Mouse (Mus musculus): Measurements from ENCODE around the gene Fam104a. TPM values are rescaled to one million over a fixed set of nuclear protein-coding genes. Genes with fewer than 3 reads are reported as not detected.

Gene Fam104a
- total and polyA plus RNA-seq, 3 experiments: 14.6 to 57.0 (median 35.3) TPM

- Histone ChIP-seq H3K9me3 (replicated peaks; ENCODE audit: low read length) (peaks cover 4% of the 10 kb centered on the region), H3K4me2 (ENCODE audit: insufficient read depth, low read depth, poor library complexity, severe bottlenecking) (no peak overlapping the region), H3K36me3 (replicated peaks in 1 of 2; ENCODE audit: control insufficient read depth in 1 of 2, insufficient read depth in 1 of 2, low read length in 1 of 2) (no peaks in the 10 kb centered on the region), H3K27me3 (replicated peaks) (no peaks in the 10 kb centered on the region), H3K4me1 (ENCODE audit: control insufficient read depth in 1 of 2, insufficient read depth in 2 of 2) (peaks cover 0 to 6% of the 10 kb centered on the region in 2 experiments; a peak in 2 of 4 replicates), H3K4me3 (replicated peaks in 1 of 3; ENCODE audit: low read depth in 2 of 3, low read length in 2 of 3, poor library complexity in 1 of 3) (no peak overlapping the region), H3K9ac (ENCODE audit: insufficient read depth, low read depth) (no peak overlapping the region), H3K27ac (ENCODE audit: insufficient read depth, low read depth) (no peak overlapping the region), H3K79me2 (replicated peaks; ENCODE audit: control insufficient read depth, extremely low read depth, insufficient read depth, poor library complexity, severe bottlenecking) (no peaks in the 10 kb centered on the region)
- dilution Hi-C loops (cut with MboI; ENCODE audit: extremely low pct_ligation_motif_present, extremely low pct_unique_long_range_greater_than_20kb, low sequenced_read_pairs) (no loop called here), in situ Hi-C loops (cut with MboI; ENCODE audit: low pct_ligation_motif_present, low pct_unique_long_range_greater_than_20kb, low sequenced_read_pairs) (no loop called here)
- TF ChIP-seq SMC3 (IDR thresholded peaks at IDR 0.05; ENCODE audit: low read depth, low read length) (peak; percentile 80), E2F4 (IDR thresholded peaks at IDR 0.05; ENCODE audit: insufficient replicate concordance, low read depth, low read length) (no peak), JUN (IDR thresholded peaks at IDR 0.05; ENCODE audit: insufficient read depth, low read depth, low read length) (no peak), RAD21 (IDR thresholded peaks at IDR 0.05; ENCODE audit: low read depth, low read length) (peak; percentile 72), ZC3H11A (IDR thresholded peaks at IDR 0.05; ENCODE audit: low read depth, low read length) (peak; percentile 34), NELFE (IDR thresholded peaks at IDR 0.05; ENCODE audit: low read depth, low read length) (0 out of 2 replicates have a peak, but pooled peaks have one; percentile 22), ZMIZ1 (IDR thresholded peaks at IDR 0.05; ENCODE audit: low read depth, low read length) (no peak), CTCF (conservative IDR thresholded peaks at IDR 0.05 in 1 of 2, IDR thresholded peaks at IDR 0.05 in 1 of 2; ENCODE audit: low read depth in 2 of 2, low read length in 2 of 2) (peak; percentile 82 to 89), HCFC1 (IDR thresholded peaks at IDR 0.05; ENCODE audit: low read depth, low read length) (no peak), IRF4 (IDR thresholded peaks at IDR 0.05; ENCODE audit: low read depth, low read length) (no peak), NRF1 (IDR thresholded peaks at IDR 0.05; ENCODE audit: low read depth, low read length) (0 out of 2 replicates have a peak, but pooled peaks have one; percentile 16), PAX5 (IDR thresholded peaks at IDR 0.05; ENCODE audit: low read length) (no peak), GABPA (IDR thresholded peaks at IDR 0.05; ENCODE audit: insufficient replicate concordance, low read depth, low read length) (no peak)
- DNase-seq (ENCODE audit: extremely low read depth): peak; percentile 61
Observed at GRCm38 (mm10) chr11:113611664-113612611, 72.0 kb downstream of the Fam104a start.

Other genes starting within 250 kb of the Fam104a start
- not detected in 2 replicates for gene Sstr2, start 64.8 kb downstream of the Fam104a start, total RNA-seq (2012; rRNA removed)
- not detected in 2 replicates for gene Sstr2, start 64.8 kb downstream of the Fam104a start, total RNA-seq (2014; rRNA removed)
- not detected in 2 replicates for gene Sstr2, start 64.8 kb downstream of the Fam104a start, polyA plus RNA-seq (2012; ENCODE audit: insufficient read length, low read depth)
- gene Cog1, start 35.0 kb downstream of the Fam104a start, total RNA-seq (2012; rRNA removed): 28.2 and 28.6 TPM in 2 replicates
- 15.4 and 15.8 TPM in 2 replicates for gene Cog1, start 35.0 kb downstream of the Fam104a start, total RNA-seq (2014; rRNA removed)
- gene Cog1, start 35.0 kb downstream of the Fam104a start, polyA plus RNA-seq (2012; ENCODE audit: insufficient read length, low read depth): 31.5 and 38.6 TPM in 2 replicates
- gene Slc39a11, start 34.1 kb downstream of the Fam104a start, total RNA-seq (2012; rRNA removed): 52.2 and 54.4 TPM in 2 replicates
- gene Slc39a11, start 34.1 kb downstream of the Fam104a start, total RNA-seq (2014; rRNA removed): 43.2 and 44.9 TPM in 2 replicates
- gene Slc39a11, start 34.1 kb downstream of the Fam104a start, polyA plus RNA-seq (2012; ENCODE audit: insufficient read length, low read depth): 51.0 and 53.1 TPM in 2 replicates
- 25.1 and 30.1 TPM in 2 replicates for gene D11Wsu47e, start 257 bp upstream of the Fam104a start, total RNA-seq (2012; rRNA removed)
- 25.6 and 29.6 TPM in 2 replicates for gene D11Wsu47e, start 257 bp upstream of the Fam104a start, total RNA-seq (2014; rRNA removed)
- 24.7 and 26.2 TPM in 2 replicates for gene D11Wsu47e, start 257 bp upstream of the Fam104a start, polyA plus RNA-seq (2012; ENCODE audit: insufficient read length, low read depth)
- gene Cpsf4l, start 25.9 kb upstream of the Fam104a start, total RNA-seq (2012; rRNA removed): 0.13 TPM in 1 of 2 replicates, not detected in the other
- not detected in 2 replicates for gene Cpsf4l, start 25.9 kb upstream of the Fam104a start, total RNA-seq (2014; rRNA removed)
- gene Cpsf4l, start 25.9 kb upstream of the Fam104a start, polyA plus RNA-seq (2012; ENCODE audit: insufficient read length, low read depth): 0.43 and 0.53 TPM in 2 replicates
- gene Cdc42ep4, start 67.7 kb upstream of the Fam104a start, total RNA-seq (2012; rRNA removed): 2.6 and 3.4 TPM in 2 replicates
- 2.3 TPM in 2 replicates for gene Cdc42ep4, start 67.7 kb upstream of the Fam104a start, total RNA-seq (2014; rRNA removed)
- gene Cdc42ep4, start 67.7 kb upstream of the Fam104a start, polyA plus RNA-seq (2012; ENCODE audit: insufficient read length, low read depth): 6.7 and 8.1 TPM in 2 replicates